Mouse (Mus musculus) neural tube, embryonic 11.5 days (tissue): ENCODE data around the gene Hgf. TPM values are rescaled to one million over a fixed set of nuclear protein-coding genes. Genes with fewer than 3 reads are reported as not detected.

Experiments used
- ATAC-seq: fragments of 200-750 bp; cut with Nextera tagmentation; 2 replicates; pipeline ENCODE4 v1.8.0; 2017; ENCODE audit warnings: moderate number of reproducible peaks, mild to moderate bottlenecking, moderate TSS enrichment, moderate library complexity; ENCODE audit not compliant: insufficient read depth, low FRiP score, low TSS enrichment
- DNase-seq: peaks from one replicate; pipeline ENCODE4 v3.0.0-alpha.2; 2015; ENCODE audit warnings: low spot score
- H3K27ac ChIP-seq: fragments of 300-500 bp; sonication (generic); 2 replicates; pipeline ENCODE4 v1.5.1; 2014; ENCODE audit warnings: low read depth, mild to moderate bottlenecking, low read length
- H3K27me3 ChIP-seq: fragments of 300-500 bp; sonication (generic); 2 replicates; pipeline ENCODE4 v1.6.1; 2014; ENCODE audit warnings: mild to moderate bottlenecking, low read length, mixed read lengths; ENCODE audit not compliant: control insufficient read depth, insufficient read depth
- H3K36me3 ChIP-seq: fragments of 300-500 bp; sonication (generic); 2 replicates; pipeline ENCODE4 v1.6.1; 2014; ENCODE audit warnings: mild to moderate bottlenecking, low read length, moderate library complexity, mixed read lengths; ENCODE audit not compliant: control insufficient read depth, insufficient read depth
- H3K4me1 ChIP-seq: fragments of 300-500 bp; sonication (generic); 2 replicates; pipeline ENCODE4 v1.6.1; 2014; ENCODE audit warnings: low read length, mixed read lengths; ENCODE audit not compliant: control insufficient read depth, insufficient read depth
- H3K4me2 ChIP-seq: fragments of 300-500 bp; sonication (generic); 2 replicates; pipeline ENCODE4 v1.6.1; 2014; ENCODE audit warnings: low read depth, mild to moderate bottlenecking, moderate library complexity
- H3K4me3 ChIP-seq: fragments of 300-500 bp; sonication (generic); 2 replicates; pipeline ENCODE4 v1.5.1; 2014; ENCODE audit warnings: low read depth, low read length
- H3K9ac ChIP-seq: fragments of 300-500 bp; sonication (generic); 2 replicates; pipeline ENCODE4 v1.6.1; 2014; ENCODE audit warnings: mild to moderate bottlenecking, low read length
- H3K9me3 ChIP-seq: fragments of 300-500 bp; sonication (generic); 2 replicates; pipeline ENCODE4 v1.6.1; 2016; ENCODE audit warnings: low read length; ENCODE audit not compliant: control insufficient read depth
- WGBS: fragments of 180-500 bp; shearing (Covaris S2); extraction: QIAGEN DNeasy Blood & Tissue Kit; methylation state at CpG from one replicate; pipeline ENCODE4 v1.1.7; 2014; 5-methylcytosine and 5-hydroxymethylcytosine counted together
- polyA plus RNA-seq: library from polyadenylated mRNA; unstranded; fragments of >200 nt; fragmentation: Nextera tagmentation; extraction: Ambion mirVana; gene quantifications from 2 replicates; pipeline ENCODE4 v1.2.1, GENCODE M21; 2014

The Hgf gene
- 0.73 and 2.1 TPM in 2 replicates for polyA plus RNA-seq

DNA sequence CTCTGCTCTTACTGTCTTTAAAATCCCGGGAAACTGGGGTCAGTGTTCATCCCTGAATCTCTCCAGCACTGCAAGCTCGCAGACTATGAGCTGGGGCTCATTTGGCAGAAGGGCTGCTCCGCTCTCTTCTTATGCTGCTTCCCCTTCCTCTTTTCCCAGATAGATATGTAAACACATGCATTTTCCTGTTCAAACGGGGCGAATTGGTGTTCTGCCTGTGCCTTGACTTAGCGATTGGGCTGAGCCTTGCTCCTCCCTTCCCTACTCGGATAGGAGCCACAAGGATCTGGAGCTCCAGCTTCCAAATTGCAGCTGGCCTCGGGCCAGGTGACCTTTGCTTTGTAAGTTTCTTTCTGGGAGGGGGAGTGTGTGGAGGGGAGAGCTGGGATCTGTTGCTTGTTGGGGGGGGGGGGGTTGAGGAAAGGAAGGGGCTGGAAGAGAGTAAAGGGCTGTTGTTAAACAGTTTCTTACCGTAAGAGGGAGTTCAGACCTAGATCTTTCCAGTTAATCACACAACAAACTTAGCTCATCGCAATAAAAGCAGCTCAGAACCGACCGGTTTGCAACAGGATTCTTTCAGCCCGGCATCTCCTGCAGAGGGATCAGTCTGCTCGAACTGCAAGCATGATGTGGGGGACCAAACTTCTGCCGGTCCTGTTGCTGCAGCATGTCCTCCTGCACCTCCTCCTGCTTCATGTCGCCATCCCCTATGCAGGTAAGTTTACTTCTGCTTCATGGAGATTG lies at the start of gene Hgf:
TSS of gene Hgf (plus strand) at position 192 of the 744 bp plus-strand sequence.
- Histone ChIP-seq H3K36me3 (no peaks in the 10 kb centered on the region), H3K27me3 (no peaks in the 10 kb centered on the region), H3K4me1 (no peaks in the 10 kb centered on the region), H3K27ac (no peak within 1 kb of the TSS), H3K4me3 (peak within 1 kb of the TSS; percentile 15; the same call in 1 of the 2 replicates), H3K4me2 (peak within 1 kb of the TSS; percentile 26), H3K9ac (no peak within 1 kb of the TSS), H3K9me3 (no peaks in the 10 kb centered on the region)
- 9% methylated on average over 16 of the region's 16 CpGs for WGBS
- DNase-seq (peak; percentile 45), ATAC-seq (no peak; the same call in 1 of the 2 replicates)

DNA sequence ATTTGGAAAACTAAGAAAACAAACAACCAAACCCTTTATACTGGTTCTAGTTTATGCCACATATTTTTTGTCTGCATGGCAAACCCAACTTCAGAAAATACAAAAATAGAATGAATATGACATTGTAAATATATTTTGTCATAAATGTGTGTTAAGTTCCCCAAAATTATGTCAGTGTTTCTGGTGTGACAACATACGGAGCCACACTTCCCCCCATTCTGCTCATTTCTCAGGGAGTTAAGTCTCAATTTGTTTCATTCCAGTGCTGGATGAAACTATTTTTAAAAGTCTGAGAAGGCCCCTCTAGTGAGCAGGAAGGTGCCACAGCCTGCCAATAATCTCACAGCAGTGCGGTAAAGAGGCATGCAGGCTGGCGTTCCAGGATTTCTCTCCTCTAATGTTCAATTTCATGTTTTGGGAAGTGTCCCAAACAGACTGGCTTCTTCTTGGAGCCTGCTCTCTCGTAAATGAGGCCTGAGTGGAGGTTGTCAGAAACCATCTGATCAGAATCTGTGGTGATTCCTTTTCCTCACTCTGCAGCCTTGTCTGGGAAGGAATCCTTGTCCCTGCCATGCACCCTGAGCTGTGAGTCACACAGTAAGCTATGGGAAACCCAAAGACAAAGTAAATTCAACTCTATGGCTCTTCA lies 46.5 kb upstream of the Hgf start:
- Histone ChIP-seq H3K9me3 (no peaks in the 10 kb centered on the region), H3K4me3 (no peak overlapping the region), H3K9ac (no peak overlapping the region), H3K27me3 (no peaks in the 10 kb centered on the region), H3K4me2 (no peak overlapping the region), H3K36me3 (no peaks in the 10 kb centered on the region), H3K4me1 (no peaks in the 10 kb centered on the region), H3K27ac (no peak overlapping the region)
- ATAC-seq, result no peak
- WGBS, result 82% methylated on average over 4 of the region's 4 CpGs
- DNase-seq, result no peak

DNA sequence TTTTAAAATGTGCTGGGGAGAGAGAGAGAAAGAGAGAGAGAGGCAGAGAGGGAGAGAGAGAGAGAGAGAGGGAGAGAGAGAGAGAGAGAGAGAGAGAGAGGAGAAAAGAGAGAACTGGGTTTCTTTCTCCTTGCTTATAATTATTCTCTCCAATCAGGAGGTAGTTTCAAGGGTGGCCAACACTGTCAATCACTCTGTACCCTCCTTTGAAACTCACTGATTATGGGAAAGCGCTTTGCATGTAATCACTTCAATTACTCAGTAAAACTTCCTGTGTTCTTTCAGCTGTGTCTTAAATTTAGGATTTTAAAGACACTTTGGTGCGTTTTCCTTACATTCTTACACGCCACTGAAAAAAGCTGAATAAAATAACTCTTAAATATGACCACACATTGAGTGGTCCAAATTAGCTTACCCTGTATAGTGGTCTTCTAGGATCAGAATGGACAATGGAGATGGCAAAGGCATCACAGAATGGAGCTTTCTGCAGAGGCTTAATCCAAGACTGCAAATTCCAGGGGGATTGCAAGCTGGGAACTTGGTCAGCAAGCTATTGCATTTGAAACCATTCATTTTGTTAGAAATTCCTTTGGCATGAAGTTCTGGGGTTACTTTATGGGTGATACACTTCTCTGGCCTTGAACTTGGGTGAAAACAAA lies 21.5 kb upstream of the Hgf start:
- WGBS, result 96% methylated on average over 3 of the region's 3 CpGs
- Histone ChIP-seq H3K4me1 (no peaks in the 10 kb centered on the region), H3K27ac (no peak overlapping the region), H3K36me3 (no peaks in the 10 kb centered on the region), H3K27me3 (no peaks in the 10 kb centered on the region), H3K9me3 (no peaks in the 10 kb centered on the region), H3K4me2 (no peak overlapping the region), H3K9ac (no peak overlapping the region), H3K4me3 (no peak overlapping the region)
- ATAC-seq, result no peak
- no peak for DNase-seq

DNA sequence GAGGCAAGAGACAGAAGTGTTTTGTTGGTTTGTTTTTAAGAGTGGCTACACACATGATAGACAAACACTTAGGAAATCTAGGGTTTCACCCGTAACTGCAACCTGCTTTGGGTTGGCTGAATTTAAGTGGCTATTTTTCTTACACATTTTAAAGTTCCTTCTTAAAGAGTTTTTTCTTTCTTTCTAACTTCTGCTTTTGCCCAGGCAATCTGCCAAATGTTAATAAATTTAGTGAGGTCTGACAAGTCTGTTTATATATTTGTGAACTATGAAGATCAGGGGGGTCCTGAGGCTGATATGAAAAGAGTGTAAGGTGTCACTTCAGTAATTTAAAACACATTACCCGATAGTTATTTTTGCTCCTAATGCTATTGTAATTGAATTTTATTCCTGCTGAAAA lies 15.2 kb upstream of the Hgf start:
- ATAC-seq (no peak), DNase-seq (no peak)
- WGBS, result 95% methylated on average over 2 of the region's 2 CpGs
- no peaks in the 10 kb centered on the region for H3K27me3 ChIP-seq
- H3K9me3 ChIP-seq, result no peaks in the 10 kb centered on the region
- H3K4me2 ChIP-seq, result no peak overlapping the region
- no peak overlapping the region for H3K9ac ChIP-seq
- H3K4me1 ChIP-seq, result no peaks in the 10 kb centered on the region
- H3K36me3 ChIP-seq, result no peaks in the 10 kb centered on the region
- no peak overlapping the region for H3K4me3 ChIP-seq
- no peak overlapping the region for H3K27ac ChIP-seq

DNA sequence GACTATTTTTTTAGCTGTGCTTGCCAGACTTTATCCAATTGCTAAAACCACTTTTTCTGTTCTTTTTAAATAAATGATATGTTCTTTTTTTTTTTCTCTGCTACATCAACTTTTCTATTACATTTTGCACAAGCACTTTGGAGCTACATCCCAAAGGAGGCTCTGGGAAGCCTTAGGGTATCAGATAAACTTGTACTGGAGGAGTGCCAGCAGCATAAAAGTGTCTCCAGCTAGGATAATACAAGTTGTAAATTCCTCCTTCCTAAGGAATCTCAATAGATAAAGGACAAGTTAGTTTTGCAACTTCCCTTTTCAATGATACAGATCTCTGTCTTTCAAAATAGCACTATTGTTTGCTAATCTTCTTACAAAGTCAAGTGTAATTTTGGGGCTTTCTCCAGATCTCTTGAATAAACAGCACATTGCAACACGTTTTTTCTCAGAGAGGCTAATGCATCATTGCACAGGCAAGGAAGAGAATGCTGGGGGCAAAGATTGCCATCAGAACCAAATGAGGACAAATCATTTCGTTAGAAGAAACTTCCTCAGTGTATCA lies 11.7 kb upstream of the Hgf start:
- Histone ChIP-seq H3K27me3 (no peaks in the 10 kb centered on the region), H3K9ac (no peak overlapping the region), H3K36me3 (no peaks in the 10 kb centered on the region), H3K9me3 (no peaks in the 10 kb centered on the region), H3K4me1 (no peaks in the 10 kb centered on the region), H3K4me3 (no peak overlapping the region), H3K27ac (no peak overlapping the region), H3K4me2 (no peak overlapping the region)
- WGBS, result 40% methylated on average over 2 of the region's 2 CpGs
- ATAC-seq (no peak), DNase-seq (no peak)

DNA sequence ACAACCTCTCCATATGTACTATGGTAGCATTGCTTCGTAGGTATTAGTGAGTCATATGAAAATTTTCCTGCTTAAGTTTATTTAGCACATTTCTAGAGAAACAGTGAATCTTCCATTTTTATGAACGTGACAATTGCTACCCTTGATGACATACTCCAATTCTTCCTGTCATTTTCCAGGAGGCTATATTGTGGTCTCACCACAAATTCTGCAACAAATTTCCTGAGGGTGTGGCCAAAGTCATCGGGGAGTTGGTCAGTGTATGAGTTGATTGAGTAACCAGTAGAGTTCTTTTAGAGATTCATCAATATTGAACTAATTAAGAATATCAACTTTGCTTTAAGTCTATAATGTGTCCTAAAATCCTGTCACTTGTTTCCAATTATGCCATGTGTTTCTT lies 5.8 kb upstream of the Hgf start:
- H3K4me1 ChIP-seq, result no peaks in the 10 kb centered on the region
- ATAC-seq, result no peak
- no peak overlapping the region for H3K9ac ChIP-seq
- H3K36me3 ChIP-seq, result no peaks in the 10 kb centered on the region
- H3K9me3 ChIP-seq, result no peaks in the 10 kb centered on the region
- H3K27ac ChIP-seq, result no peak overlapping the region
- H3K27me3 ChIP-seq, result no peaks in the 10 kb centered on the region
- 87% methylated on average over 3 of the region's 3 CpGs for WGBS
- H3K4me3 ChIP-seq, result no peak overlapping the region
- no peak for DNase-seq
- H3K4me2 ChIP-seq, result no peak overlapping the region

DNA sequence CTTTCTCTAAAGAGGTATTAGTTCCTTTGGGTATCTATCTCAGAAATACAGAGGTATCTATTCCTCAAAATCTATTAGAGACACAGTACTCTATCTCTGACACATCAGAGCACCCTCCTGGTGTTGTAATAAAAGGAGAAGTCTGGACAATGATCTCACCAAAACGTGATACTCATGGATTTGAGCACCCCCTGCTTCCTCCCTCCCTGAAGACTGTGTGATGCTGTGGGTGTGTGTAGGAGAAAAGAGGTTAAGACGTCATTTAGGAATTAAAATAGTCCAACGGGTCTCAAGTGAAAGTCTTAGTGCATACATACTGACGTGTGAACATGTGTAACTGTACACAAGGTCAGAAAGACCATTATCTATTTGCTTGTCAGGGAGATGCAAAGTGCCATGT lies 648 bp upstream of the Hgf start:
- no peak for ATAC-seq
- 76% methylated on average over 4 of the region's 4 CpGs for WGBS

DNA sequence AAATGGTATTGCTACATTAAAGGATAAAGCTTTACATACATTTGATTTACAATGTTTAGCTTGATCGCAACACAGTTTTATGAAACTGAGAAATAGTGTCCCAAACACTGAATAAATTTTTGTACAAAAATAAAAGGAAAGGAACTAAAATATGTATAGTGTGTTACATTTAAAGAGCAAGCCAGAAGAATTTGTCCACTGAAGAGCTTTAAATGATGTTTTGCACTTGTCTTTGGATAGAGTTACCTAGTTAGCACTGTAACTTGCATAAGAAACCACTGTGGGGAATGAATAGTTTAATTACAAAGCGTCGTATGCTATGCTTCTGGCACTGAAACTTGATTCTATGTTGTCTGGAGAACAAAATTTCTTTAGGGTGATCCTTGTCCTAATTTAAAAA lies 7.0 kb downstream of the Hgf start:
- Histone ChIP-seq H3K27me3 (no peaks in the 10 kb centered on the region), H3K36me3 (no peaks in the 10 kb centered on the region), H3K4me3 (no peak overlapping the region), H3K4me2 (no peak overlapping the region), H3K27ac (no peak overlapping the region), H3K9ac (no peak overlapping the region), H3K4me1 (no peaks in the 10 kb centered on the region), H3K9me3 (no peaks in the 10 kb centered on the region)
- ATAC-seq, result no peak
- WGBS, result 93% methylated on average over 3 of the region's 3 CpGs
- no peak for DNase-seq

More for the DNA sequence above, 648 bp upstream of the Hgf start:
- Histone ChIP-seq H3K9me3 (no peaks in the 10 kb centered on the region), H3K27ac (no peak overlapping the region), H3K27me3 (no peaks in the 10 kb centered on the region), H3K36me3 (no peaks in the 10 kb centered on the region), H3K9ac (no peak overlapping the region), H3K4me1 (no peaks in the 10 kb centered on the region), H3K4me3 (no peak overlapping the region), H3K4me2 (no peak overlapping the region)
- DNase-seq, result no peak
